Mouse (Mus musculus) brain, embryonic 18.5 days (tissue): Measurements from ENCODE around the gene Fermt3.
A peak's percentile ranks its signal among the peaks of the same experiment; 100 is the strongest.

Source experiments
- DNase-seq: peaks from one replicate; pipeline ENCODE4 v3.0.0-alpha.2; 2012; ENCODE audit warnings: low read depth, low spot score

The Fermt3 gene

DNA sequence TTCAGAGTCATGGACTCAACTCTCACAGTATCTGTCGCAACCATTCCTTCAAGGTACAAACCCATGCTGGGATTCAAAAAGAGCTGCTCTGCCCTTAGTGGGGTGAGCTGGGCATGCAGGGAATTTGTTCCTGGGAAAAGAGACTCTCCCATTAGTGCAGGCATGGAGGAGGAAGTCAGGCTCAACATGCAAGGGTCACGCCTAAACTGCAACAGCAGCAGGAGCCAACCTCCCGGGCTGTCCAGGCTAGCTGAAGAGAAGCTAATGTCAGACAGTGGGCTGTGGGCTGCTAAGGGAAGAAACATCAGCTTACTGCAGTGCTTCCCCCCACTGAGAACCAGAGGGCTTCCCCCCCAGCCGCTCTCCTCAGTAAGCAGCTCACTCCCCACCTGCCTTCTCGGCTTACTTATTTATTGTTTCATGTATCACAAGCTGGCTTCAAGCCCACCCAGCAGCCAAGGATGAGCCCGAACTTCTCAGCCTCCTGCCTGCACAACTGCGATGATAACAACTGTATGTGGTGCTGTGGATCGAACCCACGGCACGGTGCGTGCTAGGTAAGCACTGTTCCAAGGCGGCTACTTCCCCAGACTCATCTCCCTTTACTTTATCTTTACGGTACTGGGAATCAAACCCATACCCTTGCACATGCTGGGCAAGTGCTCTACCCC is 46.9 kb downstream of the Fermt3 start:
- DNase-seq: no peak

DNA sequence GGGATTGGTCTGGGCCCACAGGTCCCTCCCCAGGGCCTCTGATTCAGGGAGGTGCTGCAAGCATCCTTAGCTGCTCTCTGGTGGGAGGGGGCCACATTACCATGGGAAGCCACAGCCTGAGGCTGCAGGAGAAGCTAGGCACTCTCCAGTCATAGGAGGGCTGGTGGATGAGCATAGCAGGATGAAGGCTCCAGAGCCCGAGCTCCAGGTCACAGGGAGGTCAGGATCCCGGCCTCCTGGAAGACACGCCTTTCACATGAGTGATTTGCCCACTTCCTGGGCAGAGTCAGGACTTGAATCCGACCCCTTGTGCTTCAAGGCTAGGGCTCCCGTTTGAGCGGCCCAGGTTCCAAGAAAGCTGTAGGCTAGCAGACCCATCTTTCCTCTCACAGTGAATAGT is 47.6 kb downstream of the Fermt3 start:
- no peak for DNase-seq

DNA sequence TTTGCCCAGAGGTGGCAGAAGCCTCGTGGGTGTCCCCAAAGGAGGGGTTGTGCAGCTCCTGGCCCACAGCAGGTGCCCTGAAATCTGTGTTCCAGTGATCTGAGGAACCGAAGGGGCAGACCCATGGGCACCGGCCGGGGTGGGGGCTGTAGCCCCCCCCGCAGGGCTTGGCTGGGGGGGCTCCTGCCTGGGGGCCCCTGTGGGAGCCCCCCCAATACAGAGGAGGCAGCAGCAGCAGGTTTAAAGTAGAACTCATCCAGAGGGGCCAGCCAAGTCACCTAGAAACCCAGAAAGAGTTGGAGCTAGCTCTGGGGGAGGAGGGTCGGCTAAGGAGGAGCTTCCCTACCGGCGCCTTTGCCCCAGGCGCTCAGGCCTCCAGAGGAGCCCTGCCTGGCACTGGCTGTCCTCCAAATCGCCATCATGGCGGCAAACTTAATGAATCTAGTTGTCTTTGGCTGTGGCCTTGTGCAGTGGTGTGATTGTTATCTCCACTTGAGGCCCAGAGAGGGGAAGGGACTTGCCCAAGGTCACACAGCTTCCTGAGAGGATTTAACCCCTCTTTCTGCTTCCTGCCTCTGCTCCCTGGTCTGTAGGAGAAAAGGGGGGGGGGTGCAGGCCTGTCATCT is 48.7 kb downstream of the Fermt3 start:
- DNase-seq: no peak

DNA sequence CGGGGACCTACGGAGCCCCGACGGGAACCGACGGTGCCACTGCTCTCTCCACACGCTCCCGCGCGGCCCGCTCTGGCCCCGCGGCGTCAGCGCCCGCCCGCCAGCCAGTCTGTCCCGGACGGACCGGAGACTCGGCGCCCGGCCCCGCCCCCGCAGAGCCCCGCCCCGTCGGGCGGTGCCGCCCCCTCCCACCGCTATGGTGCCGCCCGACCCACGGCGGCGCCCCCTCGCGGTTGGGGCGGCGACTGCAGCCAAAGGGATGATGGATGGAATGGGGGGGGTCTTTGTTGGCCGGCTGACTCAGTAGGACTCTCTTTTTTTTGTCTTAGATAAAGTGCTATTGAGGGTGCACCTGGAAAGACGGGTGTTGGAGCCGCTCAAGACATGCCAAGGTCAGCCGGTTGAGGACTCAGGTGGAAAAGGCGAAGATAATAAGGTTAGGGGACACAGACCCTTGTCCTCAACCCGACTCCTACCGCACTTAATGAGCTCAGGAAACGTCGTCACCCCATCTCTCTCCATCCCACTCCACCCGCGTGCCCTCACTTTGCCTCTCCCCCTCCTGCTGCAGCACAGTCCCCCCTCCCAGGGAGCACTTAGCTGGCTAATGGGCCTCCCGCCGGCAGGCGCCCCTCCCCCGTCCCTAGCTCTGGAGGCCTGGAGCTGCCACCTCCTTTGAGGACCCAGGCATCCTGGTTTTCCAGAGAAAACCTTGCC is 49.4 kb downstream of the Fermt3 start:
- no peak for DNase-seq

DNA sequence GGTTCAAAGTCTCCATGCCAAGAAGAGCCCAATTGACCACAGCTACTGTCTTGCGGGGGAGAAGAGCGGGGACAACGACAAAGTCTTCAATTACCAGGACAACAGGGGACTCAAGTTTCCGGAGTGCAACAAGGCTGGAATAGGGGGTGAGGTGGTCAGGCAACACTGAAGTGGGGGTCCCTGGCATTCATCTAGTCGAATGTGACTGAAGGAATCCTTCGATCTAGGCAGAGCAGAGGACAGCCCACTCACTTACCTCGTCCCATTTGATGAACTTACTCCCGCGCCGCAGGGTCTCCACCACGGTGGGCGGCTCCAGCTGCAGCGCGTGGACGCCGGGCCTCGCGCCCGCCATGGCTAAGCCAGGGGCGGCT is 50.0 kb downstream of the Fermt3 start:
- no peak for DNase-seq

DNA sequence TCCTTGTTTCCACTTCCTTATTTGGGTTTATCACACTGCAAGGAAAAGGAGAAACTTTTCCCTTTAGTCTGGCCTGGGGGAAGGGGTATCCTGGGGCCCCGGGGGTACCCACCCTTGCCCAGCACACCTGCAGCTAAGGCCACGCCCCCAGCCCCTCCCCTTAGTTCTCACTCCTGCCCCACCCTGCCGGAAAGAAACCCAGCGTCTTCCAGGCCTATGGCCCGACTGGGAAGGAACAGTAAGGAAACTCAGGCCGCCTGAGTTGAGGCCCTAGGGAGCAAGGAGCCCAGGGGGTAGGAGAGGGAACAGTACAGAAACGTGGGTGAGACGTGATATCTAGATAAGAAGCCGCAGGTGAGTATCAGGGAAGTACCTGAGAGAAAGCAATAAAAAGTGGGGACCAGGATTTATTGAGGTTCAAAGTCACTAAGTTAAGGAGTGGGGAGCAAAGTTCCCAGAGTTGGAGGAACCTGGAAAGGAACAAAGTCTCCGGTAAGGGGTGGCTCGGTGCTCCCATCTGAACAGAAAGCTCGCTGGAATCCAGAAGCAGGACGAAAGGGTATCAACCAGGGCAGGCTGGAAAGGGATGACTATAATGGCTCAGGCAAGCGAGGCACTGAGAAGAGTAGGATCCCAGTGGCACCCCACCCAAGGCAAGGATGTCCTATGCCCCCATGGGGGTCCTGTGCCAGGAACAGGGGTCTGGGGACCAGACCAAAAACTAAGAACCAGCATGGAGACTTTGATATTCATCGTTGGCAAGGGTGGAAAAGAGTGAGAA is 50.6 kb downstream of the Fermt3 start:
- no peak for DNase-seq

DNA sequence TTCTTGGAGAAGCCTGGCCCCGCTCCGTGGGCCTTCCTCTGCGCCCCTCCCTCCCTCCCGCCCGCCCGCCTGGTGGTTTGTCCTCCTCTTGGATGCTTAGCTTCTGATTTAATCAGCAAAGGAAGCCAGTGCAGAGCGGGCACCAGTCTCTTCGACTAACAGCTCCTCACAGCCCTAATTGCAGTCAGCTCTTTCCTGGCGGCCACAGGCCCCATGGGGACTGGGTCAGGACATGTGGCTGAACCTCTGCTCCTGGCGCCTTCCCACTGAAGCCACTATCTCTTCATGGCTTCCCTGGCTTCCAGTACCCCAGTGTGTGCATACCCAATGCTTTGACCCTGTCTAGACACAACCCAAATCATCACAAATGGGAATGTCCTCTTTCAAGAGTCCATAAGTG is 62.8 kb downstream of the Fermt3 start:
- no peak for DNase-seq

DNA sequence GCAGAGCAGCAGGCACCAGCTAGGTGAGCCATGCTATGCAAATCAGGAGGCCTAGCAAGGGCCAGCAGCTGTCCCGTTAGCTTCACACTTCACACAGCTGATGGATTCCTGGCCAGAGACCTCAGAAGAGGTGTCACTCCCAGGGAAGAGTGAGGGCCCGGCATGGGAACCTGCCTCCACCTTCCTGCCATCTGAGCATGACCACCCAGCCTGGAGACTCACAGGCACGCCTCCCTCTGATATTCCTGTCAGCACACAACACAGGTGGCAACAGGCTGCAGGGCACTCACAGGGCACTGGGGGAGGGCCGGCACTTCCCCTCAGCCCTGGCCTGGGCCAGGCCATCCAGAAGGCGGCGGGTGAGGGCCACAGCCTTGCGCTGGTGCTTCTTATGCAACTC is 63.8 kb downstream of the Fermt3 start:
- DNase-seq: no peak

DNA sequence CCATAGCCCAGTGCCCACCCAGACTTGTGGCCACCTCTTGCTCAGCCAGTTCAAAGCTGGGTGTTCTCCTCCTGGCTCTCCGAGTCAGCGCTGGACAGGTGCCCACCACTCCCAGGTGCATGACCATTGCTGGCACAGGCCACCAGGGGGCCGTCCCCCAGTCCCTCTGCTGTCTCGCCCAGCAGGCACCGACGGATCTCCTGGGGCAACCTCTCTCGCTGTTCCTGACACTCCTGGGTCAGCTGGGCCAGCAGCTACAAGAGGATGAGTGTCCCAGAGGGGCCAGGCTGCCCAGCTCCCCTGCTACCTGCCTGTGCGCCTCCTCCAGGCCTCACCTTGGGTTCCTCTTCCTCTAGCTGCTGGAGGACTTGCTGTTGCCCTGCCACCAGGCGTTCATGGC is 65.2 kb downstream of the Fermt3 start:
- DNase-seq: no peak

DNA sequence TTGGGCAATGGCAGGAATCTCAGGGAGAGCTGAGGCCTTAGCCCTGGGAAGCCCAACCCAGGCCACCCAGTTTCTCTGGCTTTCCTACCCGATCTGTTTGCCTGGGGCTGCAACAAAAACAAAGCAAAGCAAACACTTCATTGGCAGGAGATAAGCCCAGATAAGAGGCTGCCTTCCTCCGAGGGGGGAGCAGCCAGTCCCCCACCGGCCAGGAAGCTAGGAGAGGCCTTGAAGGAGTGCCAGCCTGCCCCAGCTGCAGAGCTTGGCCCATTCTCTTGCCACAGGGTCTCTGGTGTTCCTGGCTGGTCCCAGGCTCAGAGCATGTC is 66.6 kb downstream of the Fermt3 start:
- DNase-seq: no peak

DNA sequence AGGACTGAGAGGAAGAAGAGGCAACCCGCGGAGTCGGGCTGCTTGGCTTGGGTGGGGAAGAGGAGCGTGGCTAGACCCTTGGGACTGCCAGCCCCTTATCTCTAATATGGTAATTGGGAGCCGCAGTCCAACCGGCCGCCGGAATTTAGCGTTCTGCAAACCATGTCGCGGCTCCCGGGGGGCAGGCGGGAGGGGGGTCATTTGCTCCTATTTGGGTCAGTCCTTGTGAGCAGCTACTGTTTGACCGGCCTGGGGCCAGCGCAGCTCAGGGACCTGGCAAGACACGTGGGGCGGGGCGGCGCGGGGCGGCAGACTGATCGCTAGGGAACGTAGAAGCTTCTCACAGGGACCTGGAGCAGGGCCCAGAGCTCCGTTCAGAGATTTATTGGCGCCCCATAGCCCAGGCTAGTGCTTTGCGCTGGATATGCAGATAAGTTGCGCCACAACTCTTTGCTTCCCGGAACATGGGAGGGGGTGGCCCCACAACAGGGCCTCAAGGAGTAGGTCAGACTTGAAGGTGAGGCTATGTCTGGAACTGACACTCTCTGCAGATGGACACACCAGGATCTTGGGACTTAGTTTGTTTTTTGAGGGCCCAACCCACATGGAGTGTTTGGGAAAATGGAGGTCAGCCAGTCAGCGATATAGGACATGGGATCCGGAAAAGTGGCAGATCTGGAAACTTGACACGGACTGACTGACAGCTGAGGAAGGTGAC is 67.1 kb downstream of the Fermt3 start:
- no peak for DNase-seq

DNA sequence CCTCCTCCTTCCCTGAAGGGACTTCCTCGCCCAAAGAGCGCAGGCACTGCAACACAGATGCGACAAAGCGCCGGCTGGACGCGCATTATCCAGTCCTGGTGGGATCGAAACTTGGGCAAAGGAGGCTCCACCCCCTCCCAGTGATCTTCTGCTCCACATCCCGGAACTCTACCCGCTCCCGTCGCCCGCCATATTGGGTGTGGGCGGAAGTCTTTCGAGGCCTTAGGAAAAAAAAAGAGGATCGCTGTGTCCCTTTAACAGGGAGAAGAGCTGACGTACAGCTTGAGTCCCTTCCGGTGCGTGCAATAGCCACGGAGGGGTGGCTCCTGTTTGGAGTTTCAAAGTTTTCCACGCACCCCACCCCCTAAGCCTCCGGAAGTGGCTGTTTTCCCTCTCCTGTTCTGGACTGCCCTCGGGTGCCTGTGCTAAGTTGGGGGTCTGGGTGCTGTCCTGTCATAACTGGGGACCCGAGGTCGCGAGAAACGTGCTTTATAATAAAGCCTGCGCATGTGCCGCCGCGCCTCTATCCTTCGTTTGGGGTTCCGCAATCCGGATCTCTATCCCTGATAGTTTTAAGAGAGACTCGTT is 67.8 kb downstream of the Fermt3 start:
- DNase-seq: peak; percentile 86

DNA sequence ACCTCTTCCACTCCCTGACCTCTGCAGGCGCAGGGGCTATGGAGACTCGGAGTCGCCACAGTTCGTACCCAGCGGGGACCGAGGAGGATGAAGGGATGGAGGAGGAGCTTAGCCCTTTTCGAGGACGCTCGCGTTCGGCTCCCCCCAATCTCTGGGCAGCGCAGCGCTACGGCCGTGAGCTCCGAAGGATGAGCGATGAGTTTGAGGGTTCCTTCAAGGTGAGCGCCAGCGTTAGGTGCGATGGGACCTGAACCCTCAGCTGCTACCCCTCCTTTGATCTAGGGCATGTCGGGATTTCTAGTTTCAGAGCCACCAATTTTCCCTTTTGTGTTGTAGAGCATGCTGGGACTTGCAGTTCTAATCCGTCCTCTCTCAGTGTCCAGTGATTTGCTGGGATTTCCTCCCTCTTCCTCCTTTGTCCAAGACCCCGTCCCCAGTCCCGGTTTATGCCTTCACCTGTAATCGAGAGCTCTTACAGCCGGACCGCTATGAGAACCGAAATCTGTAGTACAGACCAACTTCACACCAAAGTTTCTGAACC is 68.6 kb downstream of the Fermt3 start:
- peak; percentile 66 for DNase-seq

DNA sequence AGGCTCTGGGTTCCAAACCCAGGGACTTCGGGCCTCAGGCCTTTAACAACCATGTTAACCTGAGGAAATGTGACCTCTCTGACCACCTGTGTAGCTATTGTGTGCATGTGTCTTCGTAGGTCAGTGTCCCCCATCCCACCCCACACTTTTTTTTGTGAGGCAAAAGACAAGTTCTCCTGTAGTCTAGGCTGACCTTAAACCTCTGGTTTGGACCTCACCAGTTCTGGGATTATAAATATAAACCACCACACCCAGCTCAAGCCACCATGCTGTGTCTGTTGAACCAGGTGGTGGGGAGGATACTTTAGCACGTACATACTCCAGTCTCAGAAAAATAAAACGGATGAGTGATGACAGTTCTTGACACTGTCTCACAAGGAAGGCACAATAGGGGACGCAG is 69.3 kb downstream of the Fermt3 start:
- DNase-seq: no peak

DNA sequence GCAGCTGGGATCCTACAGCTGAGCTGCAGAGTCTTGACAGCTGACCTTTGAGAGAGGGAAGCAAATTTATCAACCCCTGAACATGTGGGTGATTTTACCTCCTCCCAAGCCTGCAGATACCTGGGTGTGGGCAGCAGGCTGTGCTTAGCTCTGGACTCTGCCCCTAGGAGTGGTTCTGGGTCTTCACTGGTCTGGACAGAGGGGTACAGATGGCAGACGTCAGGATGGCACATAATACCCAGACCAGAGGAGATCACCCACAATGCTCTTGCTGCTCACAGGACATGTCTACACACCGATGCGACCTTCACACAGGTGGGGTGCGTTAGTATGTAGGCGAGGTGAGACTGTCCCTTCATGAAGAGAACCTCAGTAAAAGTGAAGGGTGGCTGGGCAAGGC is 69.7 kb downstream of the Fermt3 start:
- DNase-seq: no peak
